Mouse (Mus musculus): ENCODE measurements around the gene Cadm4. TPM values are rescaled to one million over a fixed set of nuclear protein-coding genes. Genes with fewer than 3 reads are reported as not detected.
A peak's percentile ranks its signal among the peaks of the same experiment; 100 is the strongest.

Gene Cadm4
- polyA plus RNA-seq, 1 experiment from 2014 or later = 1.2 TPM

DNA sequence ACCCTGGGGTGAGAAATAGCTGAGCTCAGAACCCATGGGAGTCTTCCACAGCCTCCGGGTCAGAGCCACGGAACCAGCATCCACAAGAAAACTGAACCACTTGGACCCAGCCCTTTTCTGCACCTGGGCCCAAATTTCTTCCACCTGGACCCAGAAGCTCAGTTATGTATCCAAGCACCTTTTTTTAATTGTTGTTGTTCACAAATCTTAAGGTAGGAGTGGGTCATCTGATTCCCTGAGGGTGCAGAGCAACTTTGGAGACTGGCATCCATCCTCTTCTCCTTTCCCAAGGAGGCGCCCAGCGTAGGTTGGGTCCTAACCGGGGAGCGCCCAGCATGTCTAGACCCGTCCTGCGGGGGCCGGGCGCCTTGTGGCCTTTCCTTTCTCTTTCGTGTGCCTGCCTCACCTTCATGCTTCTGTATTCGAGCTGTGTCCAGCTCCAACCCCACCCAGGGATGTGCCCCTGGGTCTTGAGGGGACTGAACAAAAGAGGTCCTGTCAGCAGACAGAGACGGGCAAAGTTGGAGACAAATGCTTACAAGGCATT is 64.3 kb downstream of the Cadm4 start, which contains the start of the genes Pinlyp and Xrcc1:
Pinlyp (minus strand) TSS at position 51 of the 547 bp plus-strand sequence.
Xrcc1 (plus strand) TSS at position 222 of the 547 bp plus-strand sequence.
- Histone ChIP-seq H3K27ac (ENCODE audit: low read length) (peak within 1 kb of the TSS; percentile 74), H3K4me2 (ENCODE audit: low read depth, low read length) (peak within 1 kb of the TSS; percentile 76), H3K9ac (ENCODE audit: low read depth, low read length) (peak within 1 kb of the TSS; percentile 87), H3K27me3 (replicated peaks; ENCODE audit: control insufficient read depth, insufficient read depth, low read length) (no peaks in the 10 kb centered on the region), H3K36me3 (ENCODE audit: control insufficient read depth, insufficient read depth, low read length) (0 out of 2 replicates have a peak, but pooled peaks cover 3% of the 10 kb centered on the region), H3K9me3 (ENCODE audit: control insufficient read depth, low read length) (peaks cover 3% of the 10 kb centered on the region; the same call in 1 of the 2 replicates), H3K4me3 (ENCODE audit: low read length) (peak within 1 kb of the TSS; percentile 70), H3K4me1 (ENCODE audit: control insufficient read depth, insufficient read depth, low read length) (peaks cover 11% of the 10 kb centered on the region)
- 31% methylated on average over 13 of the region's 13 CpGs for WGBS
- ATAC-seq = no peak; the same call in 1 of the 2 replicates

DNA sequence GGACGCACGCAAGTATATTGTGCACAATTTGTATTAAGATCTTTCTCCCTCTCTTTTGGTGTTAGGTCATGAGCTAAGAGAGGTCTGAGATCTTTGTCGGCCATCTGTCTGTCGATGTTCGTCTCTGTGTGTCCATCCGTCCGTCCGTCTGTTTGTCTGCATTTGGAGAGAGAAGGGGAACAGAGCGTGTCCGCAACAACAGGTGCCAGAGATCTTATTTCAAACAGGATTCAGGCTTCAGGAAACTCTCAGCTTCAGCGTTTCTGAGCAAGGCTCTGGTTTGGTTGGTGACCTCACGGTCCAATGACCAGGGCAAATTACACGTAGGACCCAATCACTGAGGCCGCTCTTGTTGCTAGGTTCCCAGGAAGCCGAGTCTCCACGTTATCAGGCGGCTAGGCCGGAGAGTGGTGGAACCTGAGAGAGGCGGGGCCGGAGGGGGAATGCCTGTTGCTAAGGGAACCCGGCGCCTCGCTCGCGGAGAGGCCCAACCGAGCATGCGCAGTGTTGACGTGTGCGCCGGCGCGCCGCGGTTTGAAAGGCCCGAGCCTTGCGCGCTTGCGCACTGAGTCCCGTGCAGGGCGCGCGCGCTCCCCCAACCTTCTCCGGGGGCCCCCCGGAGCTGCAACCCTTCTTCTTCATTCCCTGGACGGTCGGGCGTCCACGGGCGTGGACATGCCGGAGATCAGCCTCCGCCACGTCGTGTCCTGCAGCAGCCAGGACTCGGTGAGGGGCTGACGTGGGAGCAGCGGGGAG is 65.0 kb downstream of the Cadm4 start:
- H3K9me3 ChIP-seq (ENCODE audit: control insufficient read depth, low read length) = peaks cover 3% of the 10 kb centered on the region; the same call in 1 of the 2 replicates
- H3K4me3 ChIP-seq (ENCODE audit: low read length) = peak overlapping the region; percentile 70
- H3K9ac ChIP-seq (ENCODE audit: low read depth, low read length) = peak overlapping the region; percentile 87
- peaks cover 11% of the 10 kb centered on the region for H3K4me1 ChIP-seq (ENCODE audit: control insufficient read depth, insufficient read depth, low read length)
- no peaks in the 10 kb centered on the region for H3K27me3 ChIP-seq (replicated peaks; ENCODE audit: control insufficient read depth, insufficient read depth, low read length)
- under 1% methylated on average over 57 of the region's 57 CpGs for WGBS
- peak overlapping the region; percentile 76 for H3K4me2 ChIP-seq (ENCODE audit: low read depth, low read length)
- ATAC-seq = peak; percentile 99
- 0 out of 2 replicates have a peak, but pooled peaks cover 3% of the 10 kb centered on the region for H3K36me3 ChIP-seq (ENCODE audit: control insufficient read depth, insufficient read depth, low read length)
- peak overlapping the region; percentile 74 for H3K27ac ChIP-seq (ENCODE audit: low read length)

DNA sequence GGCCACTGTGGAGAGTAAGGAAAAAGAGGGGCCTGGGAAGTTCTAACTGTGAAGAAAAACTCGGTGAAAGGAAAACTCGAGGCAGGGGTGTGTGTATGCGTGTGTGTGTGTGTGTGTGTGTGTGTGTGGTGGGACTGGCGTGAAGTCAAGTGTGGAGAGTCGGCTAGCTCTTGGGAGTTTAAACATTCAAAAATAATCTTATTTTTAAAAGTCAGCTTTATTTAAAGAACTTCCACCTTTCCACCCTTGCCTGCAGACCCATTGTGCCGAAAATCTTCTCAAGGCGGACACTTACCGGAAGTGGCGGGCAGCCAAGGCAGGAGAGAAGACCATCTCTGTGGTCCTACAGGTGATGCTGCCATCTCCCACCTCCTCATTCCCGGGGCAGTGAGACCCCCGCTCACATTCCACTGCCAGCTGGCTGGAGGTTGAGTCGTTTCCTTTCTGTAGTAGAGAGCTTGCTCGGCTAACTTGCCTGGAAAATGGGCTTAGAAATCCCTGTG is 65.8 kb downstream of the Cadm4 start:
- Histone ChIP-seq H3K27ac (ENCODE audit: low read length) (no peak overlapping the region), H3K4me3 (ENCODE audit: low read length) (peak overlapping the region; percentile 70), H3K4me1 (ENCODE audit: control insufficient read depth, insufficient read depth, low read length) (peaks cover 11% of the 10 kb centered on the region), H3K4me2 (ENCODE audit: low read depth, low read length) (peak overlapping the region; percentile 62), H3K27me3 (replicated peaks; ENCODE audit: control insufficient read depth, insufficient read depth, low read length) (no peaks in the 10 kb centered on the region), H3K9me3 (ENCODE audit: control insufficient read depth, low read length) (peaks cover 3% of the 10 kb centered on the region; the same call in 1 of the 2 replicates), H3K9ac (ENCODE audit: low read depth, low read length) (peak overlapping the region; percentile 87), H3K36me3 (ENCODE audit: control insufficient read depth, insufficient read depth, low read length) (peaks cover 5% of the 10 kb centered on the region; the same call in 1 of the 2 replicates)
- WGBS = 24% methylated on average over 13 of the region's 13 CpGs
- no peak; the same call in 1 of the 2 replicates for ATAC-seq

DNA sequence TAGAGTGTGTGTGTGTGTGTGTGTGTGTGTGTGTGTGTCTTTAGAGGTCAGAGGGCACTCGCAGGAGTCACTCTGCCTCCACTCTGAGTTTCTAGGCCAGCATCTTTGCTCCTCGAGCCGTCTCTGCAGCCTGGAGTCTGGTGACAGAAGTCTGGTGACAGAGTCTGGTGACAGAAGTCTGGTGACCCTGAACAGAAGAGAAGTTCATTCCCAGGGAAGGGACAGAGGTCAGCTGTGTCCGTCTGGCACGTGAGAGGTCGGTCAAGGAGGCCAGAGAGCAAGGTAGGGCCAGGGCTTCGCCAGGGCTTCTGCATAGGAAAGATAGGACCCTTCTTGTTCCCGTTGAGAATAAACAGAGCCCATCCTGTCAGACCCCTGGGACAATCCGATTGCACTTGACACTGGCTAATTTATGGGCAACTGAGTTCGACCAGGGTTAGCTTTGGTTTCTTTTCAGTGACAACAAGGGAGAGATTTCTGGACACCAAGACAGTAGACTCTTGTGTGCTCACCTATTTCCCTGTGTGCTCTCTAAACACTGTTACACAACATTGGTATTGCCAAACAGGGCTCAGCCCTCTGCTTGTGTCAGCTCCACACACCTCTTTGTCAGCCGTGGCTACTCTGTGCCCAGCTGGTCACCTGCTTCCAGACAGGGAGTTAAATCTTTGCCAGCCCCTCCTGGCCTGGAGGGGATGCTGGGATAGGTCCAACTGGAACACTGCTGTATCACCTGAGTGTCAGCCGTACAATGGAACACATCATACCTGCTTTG is 70.3 kb downstream of the Cadm4 start:
- H3K4me2 ChIP-seq (ENCODE audit: low read depth, low read length) = no peak overlapping the region
- no peak overlapping the region for H3K4me3 ChIP-seq (ENCODE audit: low read length)
- no peaks in the 10 kb centered on the region for H3K9me3 ChIP-seq (ENCODE audit: control insufficient read depth, low read length)
- peaks cover 15% of the 10 kb centered on the region for H3K36me3 ChIP-seq (ENCODE audit: control insufficient read depth, insufficient read depth, low read length)
- ATAC-seq = no peak
- 84% methylated on average over 12 of the region's 12 CpGs for WGBS
- peaks cover 4% of the 10 kb centered on the region; the same call in 1 of the 2 replicates for H3K4me1 ChIP-seq (ENCODE audit: control insufficient read depth, insufficient read depth, low read length)
- no peak overlapping the region for H3K9ac ChIP-seq (ENCODE audit: low read depth, low read length)
- no peak overlapping the region for H3K27ac ChIP-seq (ENCODE audit: low read length)
- no peaks in the 10 kb centered on the region for H3K27me3 ChIP-seq (replicated peaks; ENCODE audit: control insufficient read depth, insufficient read depth, low read length)

Other genes starting within 250 kb of the Cadm4 start
- gene Zfp109, start 244.5 kb upstream of the Cadm4 start, polyA plus RNA-seq (2015; fragmentation: Nextera tagmentation; extraction: Ambion mirVana) = 3.7 TPM in 2 replicates
- gene Zfp108, start 227.2 kb upstream of the Cadm4 start, polyA plus RNA-seq (2015; fragmentation: Nextera tagmentation; extraction: Ambion mirVana) = 2.4 and 2.9 TPM in 2 replicates
- 5.4 and 6.8 TPM in 2 replicates for gene Zfp93, start 211.6 kb upstream of the Cadm4 start, polyA plus RNA-seq (2015; fragmentation: Nextera tagmentation; extraction: Ambion mirVana)
- gene Zfp61, start 180.8 kb upstream of the Cadm4 start, polyA plus RNA-seq (2015; fragmentation: Nextera tagmentation; extraction: Ambion mirVana) = 18.7 and 21.7 TPM in 2 replicates
- 6.0 and 7.3 TPM in 2 replicates for gene Zfp94, start 165.4 kb upstream of the Cadm4 start, polyA plus RNA-seq (2015; fragmentation: Nextera tagmentation; extraction: Ambion mirVana)
- not detected in 2 replicates for gene Tescl, start 148.1 kb upstream of the Cadm4 start, polyA plus RNA-seq (2015; fragmentation: Nextera tagmentation; extraction: Ambion mirVana)
- 0.10 TPM in 1 of 2 replicates, not detected in the other for gene Lypd5, start 132.8 kb upstream of the Cadm4 start, polyA plus RNA-seq (2015; fragmentation: Nextera tagmentation; extraction: Ambion mirVana)
- gene Kcnn4, start 111.8 kb upstream of the Cadm4 start, polyA plus RNA-seq (2015; fragmentation: Nextera tagmentation; extraction: Ambion mirVana) = 2.5 and 4.3 TPM in 2 replicates
- gene Smg9, start 82.4 kb upstream of the Cadm4 start, polyA plus RNA-seq (2015; fragmentation: Nextera tagmentation; extraction: Ambion mirVana) = 20.4 and 22.0 TPM in 2 replicates
- 0.07 TPM in 1 of 2 replicates, not detected in the other for gene Irgc1, start 29.7 kb upstream of the Cadm4 start, polyA plus RNA-seq (2015; fragmentation: Nextera tagmentation; extraction: Ambion mirVana)
- 8.0 and 9.7 TPM in 2 replicates for gene Plaur, start 19.5 kb upstream of the Cadm4 start, polyA plus RNA-seq (2015; fragmentation: Nextera tagmentation; extraction: Ambion mirVana)
- 26.3 and 26.6 TPM in 2 replicates for gene Zfp428, start 25.0 kb downstream of the Cadm4 start, polyA plus RNA-seq (2015; fragmentation: Nextera tagmentation; extraction: Ambion mirVana)
- gene AC161166.1, start 30.4 kb downstream of the Cadm4 start, polyA plus RNA-seq (2015; fragmentation: Nextera tagmentation; extraction: Ambion mirVana) = 0.13 and 0.20 TPM in 2 replicates
- 3.3 and 4.1 TPM in 2 replicates for gene Irgq, start 48.7 kb downstream of the Cadm4 start, polyA plus RNA-seq (2015; fragmentation: Nextera tagmentation; extraction: Ambion mirVana)
- 0.16 TPM in 1 of 2 replicates, not detected in the other for gene Pinlyp, start 64.1 kb downstream of the Cadm4 start, polyA plus RNA-seq (2015; fragmentation: Nextera tagmentation; extraction: Ambion mirVana)
- gene Xrcc1, start 64.3 kb downstream of the Cadm4 start, polyA plus RNA-seq (2015; fragmentation: Nextera tagmentation; extraction: Ambion mirVana) = 79.8 and 88.1 TPM in 2 replicates
- 33.2 and 38.1 TPM in 2 replicates for gene Ethe1, start 105.5 kb downstream of the Cadm4 start, polyA plus RNA-seq (2015; fragmentation: Nextera tagmentation; extraction: Ambion mirVana)
- gene Zfp575, start 105.6 kb downstream of the Cadm4 start, polyA plus RNA-seq (2015; fragmentation: Nextera tagmentation; extraction: Ambion mirVana) = 3.1 TPM in 2 replicates
- gene Phldb3, start 128.7 kb downstream of the Cadm4 start, polyA plus RNA-seq (2015; fragmentation: Nextera tagmentation; extraction: Ambion mirVana) = 0.35 and 0.36 TPM in 2 replicates
- 0.27 and 0.49 TPM in 2 replicates for gene Lypd3, start 154.5 kb downstream of the Cadm4 start, polyA plus RNA-seq (2015; fragmentation: Nextera tagmentation; extraction: Ambion mirVana)
- 0.12 TPM in 1 of 2 replicates, not detected in the other for gene Tex101, start 194.7 kb downstream of the Cadm4 start, polyA plus RNA-seq (2015; fragmentation: Nextera tagmentation; extraction: Ambion mirVana)
- not detected in 2 replicates for gene BC049730, start 227.2 kb downstream of the Cadm4 start, polyA plus RNA-seq (2015; fragmentation: Nextera tagmentation; extraction: Ambion mirVana)
- not detected in 2 replicates for gene Gm4763, start 244.9 kb downstream of the Cadm4 start, polyA plus RNA-seq (2015; fragmentation: Nextera tagmentation; extraction: Ambion mirVana)

Data from intestine, embryonic 16.5 days (tissue).